Mouse (Mus musculus) urinary bladder, adult 2 months (tissue): Measurements from ENCODE around the gene Hist1h3g. TPM values are rescaled to one million over a fixed set of nuclear protein-coding genes. Genes with fewer than 3 reads are reported as not detected.
A peak's percentile ranks its signal among the peaks of the same experiment; 100 is the strongest.
"Not testable (repeated sequence)": the region's sequence is repeated elsewhere in the genome, so short reads cannot be mapped to it uniquely, and the experiment has no call there.

Experiments
- DNase-seq: peaks from one replicate; pipeline ENCODE4 v3.0.0; 2022; ENCODE audit warnings: low spot score
- polyA plus RNA-seq: library from polyadenylated mRNA; depleted of rRNA; stranded (reverse); fragments of >200 nt; gene quantifications from 2 replicates; pipeline ENCODE4 v1.2.3, GENCODE M21; 2012

Gene Hist1h3g
- polyA plus RNA-seq, 1 experiment: 0.40 TPM

- no peak for DNase-seq
Measured at GRCm38 (mm10) chr13:23515281-23515680, 19.9 kb upstream of the Hist1h3g start.

- DNase-seq: no peak
Measured at GRCm38 (mm10) chr13:23515826-23516620, 19.2 kb upstream of the Hist1h3g start.

- peak; percentile 58 for DNase-seq
Measured at GRCm38 (mm10) chr13:23516822-23517602, 18.2 kb upstream of the Hist1h3g start.

GRCm38 (mm10) chr13:23517603-23518294 lies 17.5 kb upstream of the Hist1h3g start:
- DNase-seq: peak; percentile 79

GRCm38 (mm10) chr13:23518295-23518603 lies 17.0 kb upstream of the Hist1h3g start:
- DNase-seq: no peak

GRCm38 (mm10) chr13:23518885-23519284 lies 16.3 kb upstream of the Hist1h3g start:
- peak; percentile 34 for DNase-seq

GRCm38 (mm10) chr13:23519416-23519815 lies 15.8 kb upstream of the Hist1h3g start:
- DNase-seq: peak; percentile 50

GRCm38 (mm10) chr13:23521703-23522102 lies 13.5 kb upstream of the Hist1h3g start:
- DNase-seq: peak; percentile 42

- DNase-seq: no peak
Measured at GRCm38 (mm10) chr13:23523976-23524375, 11.2 kb upstream of the Hist1h3g start.

- DNase-seq: peak; percentile 58
Measured at GRCm38 (mm10) chr13:23524654-23525053, 10.6 kb upstream of the Hist1h3g start.

- no peak for DNase-seq
Measured at GRCm38 (mm10) chr13:23525901-23526300, 9.3 kb upstream of the Hist1h3g start.

GRCm38 (mm10) chr13:23526312-23526711 lies 8.9 kb upstream of the Hist1h3g start:
- DNase-seq: peak; percentile 86

GRCm38 (mm10) chr13:23529005-23529404 lies 6.2 kb upstream of the Hist1h3g start:
- DNase-seq: no peak

- DNase-seq: no peak
Measured at GRCm38 (mm10) chr13:23529480-23530165, 5.6 kb upstream of the Hist1h3g start.

- peak; percentile 41 for DNase-seq
Measured at GRCm38 (mm10) chr13:23530181-23530900, 4.9 kb upstream of the Hist1h3g start.

- peak; percentile 86 for DNase-seq
Measured at GRCm38 (mm10) chr13:23530901-23531875, 4.0 kb upstream of the Hist1h3g start, which contains the start of gene Hist1h4h. Gene Hist1h4h (plus strand): TSS chr13:23531050.

- DNase-seq: no peak
Measured at GRCm38 (mm10) chr13:23532262-23533075, 2.8 kb upstream of the Hist1h3g start.

GRCm38 (mm10) chr13:23533560-23534367 lies 1.5 kb upstream of the Hist1h3g start, which contains the start of gene Hist1h2af:
Gene Hist1h2af (plus strand): TSS chr13:23533906.
- DNase-seq: not testable (repeated sequence)
